Mouse (Mus musculus) midbrain, embryonic 11.5 days (tissue): ENCODE data around the gene Cnn2. TPM values are rescaled to one million over a fixed set of nuclear protein-coding genes. Genes with fewer than 3 reads are reported as not detected.

Experiments used
- ATAC-seq: fragments of 200-750 bp; cut with Nextera tagmentation; 2 replicates; pipeline ENCODE4 v1.8.0; 2017; ENCODE audit warnings: moderate TSS enrichment, moderate library complexity; ENCODE audit not compliant: low FRiP score
- DNase-seq: peaks from one replicate; pipeline ENCODE4 v3.0.0; 2015; ENCODE audit warnings: low spot score; ENCODE audit errors: missing footprints
- H3K27ac ChIP-seq: fragments of 300-500 bp; sonication (generic); 2 replicates; pipeline ENCODE4 v1.5.1; 2014; ENCODE audit warnings: low read depth, low read length
- H3K27me3 ChIP-seq: fragments of 300-500 bp; sonication (generic); 2 replicates; pipeline ENCODE4 v1.6.1; 2014; ENCODE audit warnings: mild to moderate bottlenecking, low read length, moderate library complexity, mixed read lengths; ENCODE audit not compliant: control insufficient read depth, insufficient read depth
- H3K36me3 ChIP-seq: fragments of 300-500 bp; sonication (generic); 2 replicates; pipeline ENCODE4 v1.6.1; 2014; ENCODE audit warnings: mild to moderate bottlenecking, low read length, moderate library complexity, mixed read lengths; ENCODE audit not compliant: control insufficient read depth, insufficient read depth
- H3K4me1 ChIP-seq: fragments of 300-500 bp; sonication (generic); 2 replicates; pipeline ENCODE4 v1.6.1; 2014; ENCODE audit warnings: low read length; ENCODE audit not compliant: control insufficient read depth, insufficient read depth
- H3K4me2 ChIP-seq: fragments of 300-500 bp; sonication (generic); 2 replicates; pipeline ENCODE4 v1.6.1; 2014; ENCODE audit warnings: mild to moderate bottlenecking, moderate library complexity
- H3K4me3 ChIP-seq: fragments of 300-500 bp; sonication (generic); 2 replicates; pipeline ENCODE4 v1.5.1; 2014; ENCODE audit warnings: low read depth, low read length
- H3K9ac ChIP-seq: fragments of 300-500 bp; sonication (generic); 2 replicates; pipeline ENCODE4 v1.6.1; 2014; ENCODE audit warnings: low read length
- H3K9me3 ChIP-seq: fragments of 300-500 bp; sonication (generic); 2 replicates; pipeline ENCODE4 v1.6.1; 2016; ENCODE audit warnings: low read length; ENCODE audit not compliant: control insufficient read depth
- WGBS: fragments of 180-500 bp; shearing (Covaris S2); extraction: QIAGEN DNeasy Blood & Tissue Kit; methylation state at CpG from one replicate; pipeline ENCODE4 v1.1.7; 2014; 5-methylcytosine and 5-hydroxymethylcytosine counted together
- polyA plus RNA-seq: library from polyadenylated mRNA; unstranded; fragments of >200 nt; fragmentation: Nextera tagmentation; extraction: Ambion mirVana; gene quantifications from 2 replicates; pipeline ENCODE4 v1.2.1, GENCODE M21; 2014

Cnn2 gene
- polyA plus RNA-seq, 1 experiment from 2014 or later = 158 TPM

DNA sequence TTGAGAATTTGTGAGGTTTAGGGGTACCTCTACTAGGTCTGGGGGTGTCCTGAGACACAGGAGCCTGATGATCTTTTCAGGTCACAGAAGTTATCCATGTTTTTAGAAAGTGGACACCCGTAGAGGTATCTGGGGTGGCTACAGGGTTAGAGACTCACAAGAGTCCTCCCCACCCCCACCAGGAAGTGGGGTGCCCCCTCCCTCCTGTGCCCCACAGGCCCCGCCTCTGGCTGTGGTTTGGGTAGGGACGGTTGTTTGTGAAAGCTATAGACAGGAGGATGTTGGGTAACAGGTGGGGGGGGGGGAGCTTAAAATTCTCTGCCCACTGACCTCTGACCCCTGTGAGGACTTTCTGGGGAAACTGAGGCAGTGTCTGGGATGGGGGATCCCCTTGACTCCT lies 29.0 kb downstream of the Cnn2 start:
- H3K9ac ChIP-seq = no peak overlapping the region
- WGBS = 69% methylated on average over 3 of the region's 3 CpGs
- peaks cover 6% of the 10 kb centered on the region; the same call in 1 of the 2 replicates for H3K4me1 ChIP-seq
- no peaks in the 10 kb centered on the region for H3K36me3 ChIP-seq
- no peak overlapping the region for H3K4me3 ChIP-seq
- no peak for DNase-seq
- H3K27ac ChIP-seq = no peak overlapping the region
- peaks cover 42% of the 10 kb centered on the region for H3K27me3 ChIP-seq
- no peak overlapping the region for H3K4me2 ChIP-seq
- no peaks in the 10 kb centered on the region for H3K9me3 ChIP-seq
- no peak for ATAC-seq

DNA sequence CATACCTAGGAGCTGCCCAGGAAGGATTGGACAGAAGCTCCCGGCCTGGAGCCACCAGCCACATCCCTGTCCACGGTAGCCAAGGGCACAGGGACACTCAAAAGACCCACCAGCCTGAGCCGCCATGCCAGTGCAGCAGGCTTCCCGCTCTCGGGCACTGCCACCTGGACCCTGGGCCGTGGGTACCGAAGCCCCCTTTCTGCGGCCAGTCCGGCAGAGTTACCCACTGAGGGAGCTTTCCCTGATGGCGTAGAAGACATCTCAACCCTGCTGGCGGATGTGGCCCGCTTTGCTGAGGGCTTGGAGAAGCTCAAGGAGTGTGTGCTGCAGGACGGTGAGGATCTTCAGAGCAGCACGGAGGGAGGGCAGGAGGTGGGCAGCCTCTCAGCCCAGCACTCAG lies 29.4 kb downstream of the Cnn2 start:
- Histone ChIP-seq H3K27me3 (peaks cover 42% of the 10 kb centered on the region), H3K27ac (no peak overlapping the region)

DNA sequence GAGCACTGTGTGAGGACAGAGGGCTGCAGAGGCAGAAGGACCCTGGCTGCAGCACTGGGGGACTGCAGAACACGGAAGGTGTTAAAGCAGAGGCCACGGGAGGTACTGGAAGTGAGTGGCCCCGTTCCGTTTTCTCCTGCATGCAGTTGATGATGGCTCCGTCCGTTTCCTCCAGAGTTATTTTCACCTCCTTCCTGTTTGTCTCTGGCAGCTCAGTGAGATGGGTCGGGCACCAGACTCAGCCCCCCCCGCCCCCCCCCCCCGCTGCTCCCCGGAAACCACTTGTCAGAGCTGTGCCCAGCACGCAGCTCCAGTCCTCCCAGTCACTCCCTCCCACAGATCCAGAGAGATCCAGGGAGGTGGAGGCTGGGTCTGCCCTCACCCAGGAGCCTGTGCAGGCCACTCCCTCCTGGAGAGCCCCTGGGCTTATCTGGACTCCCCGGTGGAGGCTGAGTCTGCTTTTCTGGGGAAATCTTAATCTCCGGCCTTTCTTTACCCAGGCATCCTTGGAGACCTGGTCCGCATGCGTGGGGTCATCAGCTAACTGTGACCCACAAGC lies 30.4 kb downstream of the Cnn2 start:
- Histone ChIP-seq H3K4me1 (peaks cover 6% of the 10 kb centered on the region; the same call in 1 of the 2 replicates), H3K27me3 (peaks cover 31% of the 10 kb centered on the region), H3K36me3 (no peaks in the 10 kb centered on the region), H3K27ac (no peak overlapping the region), H3K4me3 (no peak overlapping the region), H3K9me3 (no peaks in the 10 kb centered on the region), H3K9ac (no peak overlapping the region), H3K4me2 (no peak overlapping the region)
- ATAC-seq = peak; percentile 38; the same call in 1 of the 2 replicates
- 5% methylated on average over 15 of the region's 15 CpGs for WGBS
- peak; percentile 86 for DNase-seq

More for the DNA sequence above, 29.4 kb downstream of the Cnn2 start:
- H3K4me1 ChIP-seq = peaks cover 6% of the 10 kb centered on the region; the same call in 1 of the 2 replicates
- no peaks in the 10 kb centered on the region for H3K36me3 ChIP-seq
- no peak overlapping the region for H3K4me3 ChIP-seq
- H3K9ac ChIP-seq = no peak overlapping the region
- ATAC-seq (no peak), DNase-seq (no peak)
- 83% methylated on average over 14 of the region's 14 CpGs for WGBS
- no peaks in the 10 kb centered on the region for H3K9me3 ChIP-seq
- no peak overlapping the region for H3K4me2 ChIP-seq

DNA sequence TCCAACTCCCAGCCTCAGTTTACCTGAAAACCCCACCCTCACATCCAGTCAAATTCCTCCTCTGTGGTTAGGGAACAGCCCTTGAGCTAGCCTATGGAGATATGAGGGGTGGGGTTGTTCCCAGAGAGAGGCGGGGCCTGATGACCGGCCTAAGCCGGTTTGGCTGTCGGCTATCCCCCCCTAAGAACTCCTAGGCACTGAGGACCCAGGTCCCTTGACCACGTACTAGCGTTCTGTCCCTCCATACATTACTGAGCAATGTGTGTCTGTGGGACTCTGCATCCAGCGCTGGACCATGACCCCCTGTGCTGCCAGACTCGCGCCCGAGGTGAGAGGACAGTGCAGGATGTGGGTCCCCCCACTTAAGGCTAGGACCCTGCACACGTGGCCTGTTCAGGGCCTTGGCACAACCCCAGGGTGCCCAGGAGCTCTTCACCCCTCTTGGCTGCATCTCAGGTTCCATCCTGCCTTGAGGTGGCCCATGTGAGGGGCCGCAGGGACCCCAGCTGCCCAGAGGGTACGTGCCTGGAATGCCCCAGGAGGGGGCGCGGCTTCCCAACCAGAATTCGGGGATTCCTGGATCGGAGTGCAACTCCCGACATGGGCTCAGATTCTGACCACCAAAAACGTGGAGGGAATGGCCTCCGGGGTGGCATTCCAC lies 31.2 kb downstream of the Cnn2 start:
- peak; percentile 63 for ATAC-seq
- H3K4me2 ChIP-seq = peak overlapping the region; percentile 36
- no peaks in the 10 kb centered on the region for H3K36me3 ChIP-seq
- DNase-seq = peak; percentile 92
- peak overlapping the region; percentile 17; the same call in 1 of the 2 replicates for H3K4me3 ChIP-seq
- no peak overlapping the region for H3K27ac ChIP-seq
- WGBS = 3% methylated on average over 20 of the region's 20 CpGs
- H3K27me3 ChIP-seq = peaks cover 23% of the 10 kb centered on the region
- no peaks in the 10 kb centered on the region for H3K9me3 ChIP-seq
- H3K9ac ChIP-seq = peak overlapping the region; percentile 46
- H3K4me1 ChIP-seq = peaks cover 6% of the 10 kb centered on the region; the same call in 1 of the 2 replicates

DNA sequence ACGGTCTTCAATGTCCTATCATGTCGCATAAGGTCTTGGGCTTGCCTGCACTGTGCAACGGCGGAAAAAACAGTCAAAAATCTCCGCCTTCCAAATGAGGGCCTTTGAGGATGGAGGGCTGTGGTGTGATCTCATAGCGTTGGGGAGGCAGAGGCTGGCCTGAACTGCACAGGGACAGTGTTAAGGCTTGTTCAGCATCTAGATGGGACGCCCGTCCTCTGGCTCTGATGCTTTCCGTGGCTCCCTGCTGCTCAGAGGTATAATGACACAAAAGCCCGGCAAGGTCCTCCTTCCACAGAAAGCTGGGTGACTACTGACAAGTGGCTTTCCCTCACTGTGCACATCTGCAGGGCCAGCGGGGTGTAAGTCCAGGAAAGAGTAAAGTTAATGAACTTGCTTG lies 31.8 kb downstream of the Cnn2 start:
- Histone ChIP-seq H3K4me1 (peaks cover 6% of the 10 kb centered on the region; the same call in 1 of the 2 replicates), H3K27ac (no peak overlapping the region), H3K4me2 (peak overlapping the region; percentile 36; the same call in 1 of the 2 replicates), H3K4me3 (peak overlapping the region; percentile 17; the same call in 1 of the 2 replicates), H3K27me3 (peaks cover 18% of the 10 kb centered on the region), H3K36me3 (no peaks in the 10 kb centered on the region), H3K9ac (peak overlapping the region; percentile 46), H3K9me3 (no peaks in the 10 kb centered on the region)
- no peak for DNase-seq
- WGBS = 16% methylated on average over 11 of the region's 11 CpGs
- ATAC-seq = no peak

DNA sequence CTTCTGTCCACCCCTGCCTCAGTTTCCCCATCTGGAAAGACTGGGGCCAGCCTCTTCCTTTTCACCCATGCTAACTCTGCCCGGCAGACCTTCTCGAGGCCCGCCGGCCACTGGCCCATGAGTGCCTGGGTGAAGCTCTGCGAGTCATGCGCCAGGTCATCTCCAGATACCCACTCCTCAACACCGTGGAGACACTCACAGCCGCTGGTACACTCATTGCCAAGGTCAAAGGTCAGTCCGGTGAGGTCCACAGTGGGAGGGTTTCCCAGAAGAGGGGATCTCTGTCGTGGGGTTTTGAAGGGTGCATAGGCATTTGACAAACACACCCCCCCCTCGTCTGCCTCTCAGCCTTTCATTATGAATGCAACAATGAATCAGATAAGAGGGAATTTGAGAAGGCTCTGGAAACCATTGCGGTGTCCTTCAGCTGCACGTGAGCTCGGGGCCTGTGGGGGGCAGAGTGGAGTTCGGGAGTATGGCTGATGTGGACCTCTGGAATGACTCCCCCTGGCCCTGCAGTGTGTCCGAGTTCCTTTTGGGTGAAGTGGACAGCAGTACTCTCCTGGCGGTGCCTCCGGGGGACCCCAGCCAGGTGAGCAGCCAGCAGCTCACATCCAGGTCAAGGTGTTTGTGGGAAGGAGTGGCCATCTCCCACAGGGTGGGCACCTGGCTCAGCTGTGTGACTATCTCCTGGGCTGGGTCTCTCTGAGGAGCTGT lies 32.4 kb downstream of the Cnn2 start:
- Histone ChIP-seq H3K9ac (no peak overlapping the region), H3K4me2 (no peak overlapping the region), H3K36me3 (no peaks in the 10 kb centered on the region), H3K4me3 (no peak overlapping the region), H3K27ac (no peak overlapping the region), H3K9me3 (no peaks in the 10 kb centered on the region), H3K27me3 (peaks cover 14% of the 10 kb centered on the region), H3K4me1 (peaks cover 6% of the 10 kb centered on the region; the same call in 1 of the 2 replicates)
- ATAC-seq = 0 out of 2 replicates have a peak, but pooled peaks have one; percentile 33
- no peak for DNase-seq
- WGBS = 82% methylated on average over 18 of the region's 18 CpGs

DNA sequence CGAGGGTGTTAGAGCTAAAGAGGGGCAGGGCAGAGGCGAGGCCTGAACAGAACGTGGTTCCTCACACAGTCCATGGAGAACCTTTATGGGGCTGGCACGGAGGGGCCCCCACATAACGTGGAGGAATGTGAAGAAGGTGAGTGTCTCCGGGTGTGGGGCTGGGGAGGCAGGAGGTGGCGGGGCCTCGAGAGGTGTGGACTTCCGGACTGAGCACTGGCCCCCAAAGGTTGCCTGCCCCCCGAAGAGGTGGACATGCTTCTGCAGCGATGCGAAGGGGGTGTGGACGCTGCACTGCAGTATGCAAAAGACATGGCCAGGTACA lies 32.9 kb downstream of the Cnn2 start:
- H3K9ac ChIP-seq = no peak overlapping the region
- 88% methylated on average over 13 of the region's 13 CpGs for WGBS
- no peak for ATAC-seq

DNA sequence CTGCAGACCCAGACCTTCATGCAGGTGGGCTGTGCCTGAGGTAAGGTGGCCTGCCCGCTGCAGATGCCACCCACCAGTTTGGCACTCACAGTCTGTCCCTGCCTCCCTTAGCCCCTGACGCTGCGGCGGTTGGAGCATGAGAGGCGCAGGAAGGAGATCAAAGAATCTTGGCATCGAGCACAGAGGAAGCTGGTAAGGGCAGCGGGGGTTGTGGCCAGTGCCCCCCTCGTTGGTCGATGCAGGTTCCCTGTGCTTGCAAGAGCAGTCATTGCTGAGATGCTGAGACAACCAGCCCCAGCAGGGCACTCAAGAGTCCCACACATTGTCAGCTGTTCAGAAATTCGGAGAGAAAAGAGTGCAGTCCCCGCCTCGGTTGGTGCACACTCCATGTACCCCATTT lies 33.8 kb downstream of the Cnn2 start:
- no peak overlapping the region for H3K9ac ChIP-seq
- H3K4me1 ChIP-seq = peaks cover 6% of the 10 kb centered on the region; the same call in 1 of the 2 replicates
- H3K27me3 ChIP-seq = peaks cover 11% of the 10 kb centered on the region
- H3K9me3 ChIP-seq = no peaks in the 10 kb centered on the region
- DNase-seq (no peak), ATAC-seq (no peak)
- no peak overlapping the region for H3K4me2 ChIP-seq
- H3K4me3 ChIP-seq = no peak overlapping the region
- no peaks in the 10 kb centered on the region for H3K36me3 ChIP-seq
- no peak overlapping the region for H3K27ac ChIP-seq
- WGBS = 95% methylated on average over 12 of the region's 12 CpGs

More for the DNA sequence above, 32.9 kb downstream of the Cnn2 start:
- DNase-seq = no peak
- no peak overlapping the region for H3K27ac ChIP-seq
- no peak overlapping the region for H3K4me2 ChIP-seq
- peaks cover 11% of the 10 kb centered on the region for H3K27me3 ChIP-seq
- H3K9me3 ChIP-seq = no peaks in the 10 kb centered on the region
- H3K4me3 ChIP-seq = no peak overlapping the region
- H3K4me1 ChIP-seq = peaks cover 6% of the 10 kb centered on the region; the same call in 1 of the 2 replicates
- no peaks in the 10 kb centered on the region for H3K36me3 ChIP-seq

DNA sequence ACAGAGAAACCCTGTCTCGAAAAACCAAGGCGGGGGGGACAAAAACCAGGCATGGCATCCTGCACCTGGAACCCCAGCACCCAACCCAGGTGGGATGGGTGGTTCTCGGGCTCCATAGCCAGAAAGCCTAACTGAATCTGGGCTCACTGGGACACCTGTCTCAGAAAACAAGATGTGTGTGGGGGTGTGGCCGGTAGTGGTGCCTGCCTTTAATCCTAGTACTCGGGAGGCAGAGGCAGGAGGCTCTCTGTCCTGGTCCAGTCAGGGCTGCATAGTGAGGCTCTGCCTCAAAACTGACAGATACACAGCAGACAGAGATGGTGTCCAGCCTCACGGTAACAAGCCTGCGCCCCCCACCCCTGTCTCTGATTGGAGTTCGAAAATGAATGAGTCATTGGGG lies 34.4 kb downstream of the Cnn2 start:
- Histone ChIP-seq H3K4me1 (peaks cover 6% of the 10 kb centered on the region; the same call in 1 of the 2 replicates), H3K27me3 (peaks cover 9% of the 10 kb centered on the region), H3K4me3 (no peak overlapping the region), H3K36me3 (no peaks in the 10 kb centered on the region), H3K27ac (no peak overlapping the region), H3K9me3 (no peaks in the 10 kb centered on the region), H3K4me2 (no peak overlapping the region), H3K9ac (no peak overlapping the region)
- no peak for ATAC-seq
- WGBS = 94% methylated on average over 8 of the region's 8 CpGs
- no peak for DNase-seq
